Mouse (Mus musculus): ENCODE data around the gene Tmem82.
A peak's percentile ranks its signal among the peaks of the same experiment; 100 is the strongest.

The Tmem82 gene

GRCm38 (mm10) chr4:141618565-141619243 lies at the start of gene Tmem82:
Gene Tmem82, minus strand, starts transcription at chr4:141618633.
- DNase-seq, result no peak

GRCm38 (mm10) chr4:141664799-141665198 lies 46.4 kb upstream of the Tmem82 start, which contains the start of gene Plekhm2:
Gene Plekhm2, minus strand, starts transcription at chr4:141664899.
- no peak for DNase-seq

GRCm38 (mm10) chr4:141664011-141664745 lies 45.7 kb upstream of the Tmem82 start:
- DNase-seq, result peak; percentile 38 to 58

GRCm38 (mm10) chr4:141663122-141663931 lies 44.9 kb upstream of the Tmem82 start:
- peak in 1 of 2 experiments; percentile 21 for DNase-seq

GRCm38 (mm10) chr4:141660884-141661283 lies 42.5 kb upstream of the Tmem82 start:
- no peak for DNase-seq

- DNase-seq, result no peak
These were observed 41.3 kb upstream of the Tmem82 start for GRCm38 (mm10) chr4:141659739-141660138.

- DNase-seq, result no peak
These were observed 40.5 kb upstream of the Tmem82 start for GRCm38 (mm10) chr4:141658846-141659484.

GRCm38 (mm10) chr4:141656932-141657331 lies 38.5 kb upstream of the Tmem82 start:
- no peak for DNase-seq

GRCm38 (mm10) chr4:141655908-141656608 lies 37.6 kb upstream of the Tmem82 start:
- no peak for DNase-seq

GRCm38 (mm10) chr4:141654509-141654908 lies 36.1 kb upstream of the Tmem82 start:
- DNase-seq, result no peak

GRCm38 (mm10) chr4:141653813-141654212 lies 35.4 kb upstream of the Tmem82 start:
- DNase-seq, result no peak

GRCm38 (mm10) chr4:141653044-141653443 lies 34.6 kb upstream of the Tmem82 start:
- no peak for DNase-seq

GRCm38 (mm10) chr4:141651944-141652343 lies 33.5 kb upstream of the Tmem82 start:
- no peak for DNase-seq

GRCm38 (mm10) chr4:141651286-141651685 lies 32.9 kb upstream of the Tmem82 start:
- DNase-seq, result no peak

- DNase-seq, result no peak
These were observed 30.8 kb upstream of the Tmem82 start for GRCm38 (mm10) chr4:141649244-141649643.

- DNase-seq, result no peak
These were observed 29.8 kb upstream of the Tmem82 start for GRCm38 (mm10) chr4:141648262-141648661.

GRCm38 (mm10) chr4:141647187-141647586 lies 28.8 kb upstream of the Tmem82 start:
- DNase-seq, result no peak

GRCm38 (mm10) chr4:141645988-141646387 lies 27.6 kb upstream of the Tmem82 start:
- DNase-seq, result no peak

GRCm38 (mm10) chr4:141643118-141643855 lies 24.9 kb upstream of the Tmem82 start:
- no peak for DNase-seq

- DNase-seq, result no peak
These were observed 23.8 kb upstream of the Tmem82 start for GRCm38 (mm10) chr4:141641961-141642811.
